Mouse (Mus musculus): ENCODE results near the gene Fn1. TPM values are rescaled to one million over a fixed set of nuclear protein-coding genes. Genes with fewer than 3 reads are reported as not detected.

Gene Fn1
- polyA plus RNA-seq, 1 experiment from 2014 or later: 27.4 TPM

DNA sequence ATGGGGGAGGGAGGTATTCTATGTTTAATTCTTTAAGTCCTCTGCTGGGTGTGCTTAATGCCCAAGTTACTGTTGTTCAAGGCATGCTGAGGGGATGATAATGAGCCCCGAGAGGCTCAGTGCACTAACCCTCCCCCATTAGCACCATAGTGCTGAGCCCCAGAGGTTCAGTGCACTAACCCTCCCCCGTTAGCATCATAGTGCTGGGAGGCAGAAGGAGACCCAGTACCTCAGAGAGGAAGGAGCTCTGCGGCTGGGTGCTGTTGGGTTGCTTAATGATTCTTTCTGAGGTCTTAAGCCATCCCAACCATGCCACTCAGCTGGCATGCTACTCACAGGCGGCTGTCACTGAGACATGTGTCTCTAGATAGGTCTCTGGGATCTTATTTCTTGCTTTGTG, 82.9 kb downstream of the Fn1 start:
- no peak for ATAC-seq
- Histone ChIP-seq H3K4me2 (ENCODE audit: low read length) (no peak overlapping the region), H3K9me3 (ENCODE audit: control insufficient read depth, low read length) (no peaks in the 10 kb centered on the region), H3K9ac (ENCODE audit: low read depth, low read length) (no peak overlapping the region), H3K4me3 (ENCODE audit: low read length) (no peak overlapping the region), H3K27me3 (replicated peaks; ENCODE audit: control insufficient read depth, insufficient read depth, low read length) (no peaks in the 10 kb centered on the region), H3K4me1 (ENCODE audit: control insufficient read depth, insufficient read depth, low read depth, low read length) (no peaks in the 10 kb centered on the region), H3K36me3 (ENCODE audit: control insufficient read depth, insufficient read depth, low read length) (peaks cover 44% of the 10 kb centered on the region), H3K27ac (ENCODE audit: low read depth, low read length) (no peak overlapping the region)
- whole genome bisulfite sequencing: 90% methylated on average over 4 of the region's 4 CpGs

DNA sequence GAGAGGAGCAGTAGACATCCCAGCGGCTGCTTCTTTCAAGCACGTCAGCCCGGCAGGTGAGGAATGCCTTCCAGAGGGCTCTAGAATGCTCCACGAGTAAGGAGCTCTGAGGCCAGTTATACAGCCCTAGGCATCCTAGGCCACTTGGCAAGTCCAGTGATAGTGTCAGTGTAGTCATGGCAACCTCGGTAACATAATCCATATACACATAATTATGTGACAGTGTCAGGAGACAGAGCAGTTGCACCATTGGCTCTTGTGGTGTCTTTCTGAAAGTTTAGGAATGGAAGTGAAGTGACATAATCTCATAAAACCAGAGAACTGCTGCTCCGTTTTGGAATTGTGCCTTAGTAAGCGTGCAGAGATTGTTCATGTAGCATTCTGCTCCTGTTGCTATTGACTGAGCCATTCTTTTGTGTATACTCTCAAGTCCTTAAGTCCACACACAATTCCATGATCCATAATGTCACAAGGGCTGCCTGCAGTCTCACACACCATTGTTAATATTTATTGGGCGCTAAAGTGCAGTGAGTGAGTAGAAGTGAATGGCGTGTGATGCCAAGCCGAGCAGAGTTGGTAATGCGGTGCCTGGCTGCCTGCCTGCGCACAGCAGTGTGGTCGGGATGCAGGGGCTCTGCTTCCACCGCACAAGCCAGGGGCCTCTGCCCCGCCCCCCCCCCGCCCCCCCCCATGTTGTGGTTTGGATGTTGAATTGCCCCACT, 85.0 kb downstream of the Fn1 start:
- peak; percentile 68; the same call in 1 of the 2 replicates for ATAC-seq
- no peaks in the 10 kb centered on the region for H3K4me1 ChIP-seq (ENCODE audit: control insufficient read depth, insufficient read depth, low read depth, low read length)
- no peak overlapping the region for H3K4me2 ChIP-seq (ENCODE audit: low read length)
- H3K27ac ChIP-seq (ENCODE audit: low read depth, low read length): no peak overlapping the region
- H3K27me3 ChIP-seq (replicated peaks; ENCODE audit: control insufficient read depth, insufficient read depth, low read length): no peaks in the 10 kb centered on the region
- H3K4me3 ChIP-seq (ENCODE audit: low read length): no peak overlapping the region
- H3K9me3 ChIP-seq (ENCODE audit: control insufficient read depth, low read length): no peaks in the 10 kb centered on the region
- no peak overlapping the region for H3K9ac ChIP-seq (ENCODE audit: low read depth, low read length)
- WGBS: 71% methylated on average over 16 of the region's 16 CpGs
- peaks cover 45% of the 10 kb centered on the region for H3K36me3 ChIP-seq (ENCODE audit: control insufficient read depth, insufficient read depth, low read length)

- ATAC-seq: no peak
- 95% methylated on average over 7 of the region's 7 CpGs for WGBS
- Histone ChIP-seq H3K27me3 (replicated peaks; ENCODE audit: control insufficient read depth, insufficient read depth, low read length) (no peaks in the 10 kb centered on the region), H3K4me1 (ENCODE audit: control insufficient read depth, insufficient read depth, low read depth, low read length) (no peaks in the 10 kb centered on the region), H3K9me3 (ENCODE audit: control insufficient read depth, low read length) (0 out of 2 replicates have a peak, but pooled peaks cover 3% of the 10 kb centered on the region), H3K36me3 (ENCODE audit: control insufficient read depth, insufficient read depth, low read length) (peaks cover 42% of the 10 kb centered on the region), H3K9ac (ENCODE audit: low read depth, low read length) (no peak overlapping the region), H3K4me2 (ENCODE audit: low read length) (no peak overlapping the region), H3K27ac (ENCODE audit: low read depth, low read length) (no peak overlapping the region), H3K4me3 (ENCODE audit: low read length) (no peak overlapping the region)
Observed at GRCm38 (mm10) chr1:71564291-71564690, 88.7 kb downstream of the Fn1 start.

DNA sequence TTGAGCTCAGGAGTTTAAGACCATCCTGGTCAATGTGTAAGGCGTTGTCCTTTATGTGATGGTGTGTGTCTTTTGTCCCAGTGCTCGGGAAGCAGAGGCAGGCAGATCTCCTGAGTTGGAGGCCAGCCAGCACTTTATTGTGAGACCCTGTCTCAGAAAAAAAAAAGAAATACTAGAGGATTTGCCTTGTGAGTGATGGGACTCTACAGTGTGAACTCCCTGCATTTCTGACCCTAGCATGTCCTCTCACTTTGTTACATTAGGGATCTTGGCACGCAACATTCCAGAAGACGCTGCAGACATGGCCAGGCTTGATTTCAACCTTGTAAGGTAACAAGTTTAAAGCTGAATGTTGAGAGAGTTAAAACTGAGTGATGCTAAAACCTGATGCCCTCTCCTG, 92.4 kb downstream of the Fn1 start:
- 0 out of 2 replicates have a peak, but pooled peaks cover 3% of the 10 kb centered on the region for H3K9me3 ChIP-seq (ENCODE audit: control insufficient read depth, low read length)
- H3K4me3 ChIP-seq (ENCODE audit: low read length): no peak overlapping the region
- H3K27ac ChIP-seq (ENCODE audit: low read depth, low read length): no peak overlapping the region
- no peak for ATAC-seq
- 98% methylated on average over 4 of the region's 4 CpGs for WGBS
- H3K27me3 ChIP-seq (replicated peaks; ENCODE audit: control insufficient read depth, insufficient read depth, low read length): no peaks in the 10 kb centered on the region
- H3K9ac ChIP-seq (ENCODE audit: low read depth, low read length): no peak overlapping the region
- H3K4me1 ChIP-seq (ENCODE audit: control insufficient read depth, insufficient read depth, low read depth, low read length): peaks cover 9% of the 10 kb centered on the region
- no peak overlapping the region for H3K4me2 ChIP-seq (ENCODE audit: low read length)
- peaks cover 31% of the 10 kb centered on the region for H3K36me3 ChIP-seq (ENCODE audit: control insufficient read depth, insufficient read depth, low read length)

DNA sequence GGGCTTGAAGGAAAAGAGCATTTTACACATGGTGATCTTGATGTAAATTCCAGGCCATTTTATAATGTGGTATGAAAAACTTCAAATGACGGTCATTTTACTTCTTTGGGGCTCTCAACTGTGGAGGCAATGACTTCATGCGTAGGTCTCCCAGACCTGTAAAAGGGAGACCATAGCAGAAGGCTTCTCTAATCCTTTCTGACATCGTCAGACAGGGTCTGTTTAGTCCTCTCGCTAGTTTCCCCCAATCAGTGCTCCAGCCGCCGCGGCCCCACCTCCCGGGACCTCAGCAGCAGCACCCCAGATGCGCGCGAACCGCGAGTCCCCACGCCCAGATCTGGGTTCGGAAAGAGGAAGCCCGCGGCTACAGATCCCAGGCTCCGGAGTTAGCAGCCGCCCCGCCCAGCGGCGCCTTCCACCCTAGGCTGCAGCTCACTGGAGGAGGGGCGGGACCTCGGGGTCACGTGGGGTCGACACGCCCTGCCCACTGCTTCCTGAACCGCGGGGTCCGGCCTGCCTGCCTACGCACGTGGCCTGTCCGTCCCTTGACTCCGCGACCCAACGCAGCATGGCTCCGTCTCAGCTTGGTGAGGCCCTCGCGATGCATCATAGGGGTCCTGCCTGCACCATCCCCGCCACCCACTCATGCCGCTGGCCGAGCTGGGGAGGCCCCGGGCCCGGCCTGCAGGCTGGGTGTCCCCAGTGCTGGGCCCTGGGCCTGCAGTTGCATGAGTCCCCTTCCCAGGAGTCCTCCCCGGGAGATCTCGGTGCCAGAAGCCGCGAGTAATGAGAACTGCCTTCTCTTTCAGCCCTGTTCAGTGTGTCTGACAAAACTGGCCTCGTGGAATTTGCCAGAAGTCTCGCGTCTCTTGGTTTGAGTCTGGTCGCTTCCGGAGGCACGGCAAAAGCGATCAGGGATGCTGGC, 96.0 kb downstream of the Fn1 start, which contains the start of gene Atic:
Gene Atic (plus strand): TSS at position 463 of the 925 bp plus-strand sequence.
- under 1% methylated on average over 45 of the region's 55 CpGs for WGBS
- Histone ChIP-seq H3K9me3 (ENCODE audit: control insufficient read depth, low read length) (0 out of 2 replicates have a peak, but pooled peaks cover 3% of the 10 kb centered on the region), H3K4me1 (ENCODE audit: control insufficient read depth, insufficient read depth, low read depth, low read length) (peaks cover 9% of the 10 kb centered on the region), H3K4me2 (ENCODE audit: low read length) (peak within 1 kb of the TSS; percentile 88), H3K4me3 (ENCODE audit: low read length) (peak within 1 kb of the TSS; percentile 60), H3K27ac (ENCODE audit: low read depth, low read length) (peak within 1 kb of the TSS; percentile 69; the same call in 1 of the 2 replicates), H3K27me3 (replicated peaks; ENCODE audit: control insufficient read depth, insufficient read depth, low read length) (no peaks in the 10 kb centered on the region), H3K36me3 (ENCODE audit: control insufficient read depth, insufficient read depth, low read length) (peaks cover 15% of the 10 kb centered on the region), H3K9ac (ENCODE audit: low read depth, low read length) (peak within 1 kb of the TSS; percentile 77)
- ATAC-seq: peak; percentile 100

GRCm38 (mm10) chr1:71550626-71551195, 102.3 kb downstream of the Fn1 start:
- no peak for ATAC-seq
- WGBS: 82% methylated on average over 10 of the region's 10 CpGs

GRCm38 (mm10) chr1:71540437-71540836, 112.6 kb downstream of the Fn1 start:
- Histone ChIP-seq H3K27ac (ENCODE audit: low read depth, low read length) (no peak overlapping the region), H3K9ac (ENCODE audit: low read depth, low read length) (no peak overlapping the region), H3K4me2 (ENCODE audit: low read length) (no peak overlapping the region), H3K4me1 (ENCODE audit: control insufficient read depth, insufficient read depth, low read depth, low read length) (no peaks in the 10 kb centered on the region), H3K4me3 (ENCODE audit: low read length) (no peak overlapping the region), H3K36me3 (ENCODE audit: control insufficient read depth, insufficient read depth, low read length) (no peaks in the 10 kb centered on the region), H3K9me3 (ENCODE audit: control insufficient read depth, low read length) (no peaks in the 10 kb centered on the region), H3K27me3 (replicated peaks; ENCODE audit: control insufficient read depth, insufficient read depth, low read length) (no peaks in the 10 kb centered on the region)
- no peak for ATAC-seq
- WGBS: 57% methylated on average over 3 of the region's 3 CpGs

More at GRCm38 (mm10) chr1:71550626-71551195, 102.3 kb downstream of the Fn1 start:
- no peak overlapping the region for H3K9ac ChIP-seq (ENCODE audit: low read depth, low read length)
- H3K4me1 ChIP-seq (ENCODE audit: control insufficient read depth, insufficient read depth, low read depth, low read length): no peaks in the 10 kb centered on the region
- H3K27ac ChIP-seq (ENCODE audit: low read depth, low read length): no peak overlapping the region
- H3K4me2 ChIP-seq (ENCODE audit: low read length): no peak overlapping the region
- H3K36me3 ChIP-seq (ENCODE audit: control insufficient read depth, insufficient read depth, low read length): no peaks in the 10 kb centered on the region
- H3K27me3 ChIP-seq (replicated peaks; ENCODE audit: control insufficient read depth, insufficient read depth, low read length): no peaks in the 10 kb centered on the region
- H3K4me3 ChIP-seq (ENCODE audit: low read length): no peak overlapping the region
- H3K9me3 ChIP-seq (ENCODE audit: control insufficient read depth, low read length): no peaks in the 10 kb centered on the region

DNA sequence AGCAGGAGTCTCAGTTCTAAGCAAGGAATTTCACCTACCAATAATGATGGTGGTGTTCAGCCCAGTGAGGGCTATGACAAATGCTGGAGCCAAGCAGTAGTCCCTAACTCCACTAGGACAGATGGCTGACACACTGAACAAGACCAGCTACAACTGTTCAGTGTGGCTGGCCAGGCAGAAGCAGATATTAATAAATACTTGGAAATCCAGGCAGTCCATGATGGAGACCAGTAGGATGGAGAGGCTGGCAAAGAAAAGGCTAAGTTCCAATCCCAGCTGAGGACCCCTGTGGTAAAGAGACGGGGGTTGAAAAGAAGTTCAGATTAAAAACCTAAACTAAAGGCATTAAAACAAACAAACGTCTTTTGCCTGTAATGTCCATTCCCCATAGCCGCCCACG, 113.4 kb downstream of the Fn1 start:
- H3K9ac ChIP-seq (ENCODE audit: low read depth, low read length): no peak overlapping the region
- H3K36me3 ChIP-seq (ENCODE audit: control insufficient read depth, insufficient read depth, low read length): no peaks in the 10 kb centered on the region
- 88% methylated on average over 4 of the region's 4 CpGs for WGBS
- H3K4me1 ChIP-seq (ENCODE audit: control insufficient read depth, insufficient read depth, low read depth, low read length): no peaks in the 10 kb centered on the region
- ATAC-seq: no peak
- H3K27ac ChIP-seq (ENCODE audit: low read depth, low read length): no peak overlapping the region
- H3K4me2 ChIP-seq (ENCODE audit: low read length): no peak overlapping the region
- no peak overlapping the region for H3K4me3 ChIP-seq (ENCODE audit: low read length)
- H3K9me3 ChIP-seq (ENCODE audit: control insufficient read depth, low read length): no peaks in the 10 kb centered on the region
- no peaks in the 10 kb centered on the region for H3K27me3 ChIP-seq (replicated peaks; ENCODE audit: control insufficient read depth, insufficient read depth, low read length)

All from hindbrain, embryonic 16.5 days (tissue).